Mouse (Mus musculus) adrenal gland (tissue): ENCODE results near the gene Vwf.

Experiments used
- intact Hi-C: fragments of 180-260 bp; cut with DNase I; formaldehyde crosslinking; loops from one replicate; pipeline ENCODE4 v1.15.1; 2025
- long read RNA-seq, 2 experiments: library from polyadenylated mRNA; unstranded; transcript quantifications; one replicate each; pipeline ENCODE4 v2.0.0; 2020; ENCODE audit warnings: borderline replicate concordance in 1 of 2; ENCODE audit not compliant: insufficient replicate concordance in 1 of 2

Vwf gene
- long read RNA-seq, experiment 1: 0 reads
- long read RNA-seq, experiment 2: 0 reads

DNA sequence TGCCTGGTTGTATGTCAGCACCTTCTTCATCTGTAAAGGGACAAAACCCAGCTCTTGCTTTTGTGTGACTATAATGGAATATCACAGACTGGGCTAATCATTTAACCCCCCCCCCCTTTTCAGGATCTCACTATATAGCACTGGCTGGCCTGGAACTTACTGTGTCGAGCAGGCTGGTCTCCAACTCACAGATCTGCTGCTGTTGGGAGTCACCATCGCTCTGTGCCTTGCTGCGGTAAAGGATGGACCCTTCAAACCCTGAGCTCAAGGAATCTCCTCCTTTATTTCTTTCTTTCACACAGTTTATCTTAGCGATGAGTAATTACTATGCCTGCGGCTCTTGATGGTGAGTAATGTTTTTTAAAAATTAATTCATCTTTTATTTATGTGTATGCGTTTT lies at the start of gene Vwf:
Gene Vwf, plus strand, starts transcription at position 301 of the 400 bp plus-strand sequence.
- intact Hi-C loops: no loop called here

DNA sequence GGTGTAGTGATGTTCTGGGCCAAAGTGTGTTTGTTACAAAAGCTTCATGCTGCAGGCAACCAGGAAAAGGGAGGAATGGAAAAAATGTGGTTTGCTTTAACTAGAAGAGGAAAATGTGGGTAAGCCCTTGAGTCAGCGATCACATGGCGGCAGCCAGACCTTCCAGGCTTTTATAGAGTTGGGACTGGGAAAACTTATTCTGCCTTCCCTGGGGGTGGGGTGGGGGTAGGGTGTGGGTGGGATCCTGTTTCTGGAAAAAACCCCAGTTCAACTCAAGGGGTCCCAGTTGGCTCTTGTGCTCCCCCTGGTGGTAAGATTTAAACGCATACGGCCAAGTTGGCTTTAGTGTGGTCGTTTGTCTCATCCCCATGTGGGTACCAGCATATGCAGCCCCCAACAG lies 48.5 kb upstream of the Vwf start:
- intact Hi-C loops: loop anchor here (2.0 kb wide), 3 partner anchors 71 to 101 kb away; no protein-coding TSS in a partner anchor

DNA sequence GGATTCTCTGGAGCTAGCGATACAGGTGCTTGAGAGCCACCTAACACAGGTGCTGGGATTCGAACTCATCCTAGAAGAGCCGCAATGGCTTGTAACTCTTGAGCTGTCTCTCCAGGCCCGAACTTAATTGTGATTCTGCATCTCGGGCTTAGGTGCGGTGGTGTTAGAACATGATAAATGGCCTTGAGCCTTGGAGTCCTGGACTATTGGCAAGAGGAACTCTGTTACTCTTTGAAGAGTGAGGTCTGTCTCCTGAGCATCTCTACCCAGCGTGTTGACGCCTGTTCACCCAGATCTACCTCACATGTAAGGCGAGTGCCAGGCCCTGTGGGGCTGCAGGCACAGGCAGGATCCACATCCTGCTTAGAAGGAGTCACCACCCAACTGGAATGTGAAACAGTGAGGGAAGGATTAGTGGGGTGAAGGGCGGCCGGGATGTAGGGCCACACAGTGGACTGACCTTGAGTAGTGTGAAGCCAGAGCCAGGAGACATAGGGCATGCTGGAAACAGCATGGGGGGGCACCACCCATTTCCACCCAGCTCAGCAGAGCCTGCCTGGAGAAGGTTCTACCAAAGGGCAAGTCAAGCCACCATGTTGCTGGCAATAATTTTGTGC lies 43.3 kb upstream of the Vwf start:
- intact Hi-C loops: no loop called here

DNA sequence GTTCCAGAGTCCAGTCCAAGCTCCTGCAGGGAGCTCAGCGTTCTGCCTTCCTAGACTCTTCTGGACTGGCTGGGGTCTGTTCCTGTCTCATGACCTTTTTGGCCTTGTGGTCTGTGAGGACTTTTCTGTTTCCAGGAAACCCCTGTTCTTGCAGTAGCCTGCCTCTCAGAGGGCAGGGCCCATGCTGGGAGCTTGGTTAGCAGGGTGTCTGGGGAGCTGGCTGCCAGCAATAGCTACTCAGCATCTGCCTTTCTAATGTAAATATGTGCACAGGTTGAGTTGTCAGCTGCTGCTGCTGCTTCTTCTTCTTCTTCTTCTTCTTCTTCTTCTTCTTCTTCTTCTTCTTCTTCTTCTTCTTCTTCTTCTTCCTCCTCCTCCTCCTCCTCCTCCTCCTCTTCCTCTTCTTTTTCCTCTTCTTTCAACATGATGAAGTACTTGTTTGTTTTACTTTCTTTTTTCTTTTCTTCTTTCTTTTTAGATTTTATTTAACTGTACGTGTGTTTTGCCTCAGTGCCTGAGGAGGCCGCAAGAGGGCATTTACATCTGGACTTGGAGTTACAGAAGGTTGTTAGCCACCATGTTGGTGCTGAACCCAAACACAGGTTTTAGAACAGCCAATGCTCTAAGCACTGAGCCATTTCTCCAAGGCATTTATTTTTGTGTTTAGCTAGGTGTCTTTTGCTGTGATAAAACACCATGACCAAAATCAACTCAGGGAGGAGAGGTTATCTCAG lies 41.8 kb upstream of the Vwf start:
- intact Hi-C loops: no loop called here

DNA sequence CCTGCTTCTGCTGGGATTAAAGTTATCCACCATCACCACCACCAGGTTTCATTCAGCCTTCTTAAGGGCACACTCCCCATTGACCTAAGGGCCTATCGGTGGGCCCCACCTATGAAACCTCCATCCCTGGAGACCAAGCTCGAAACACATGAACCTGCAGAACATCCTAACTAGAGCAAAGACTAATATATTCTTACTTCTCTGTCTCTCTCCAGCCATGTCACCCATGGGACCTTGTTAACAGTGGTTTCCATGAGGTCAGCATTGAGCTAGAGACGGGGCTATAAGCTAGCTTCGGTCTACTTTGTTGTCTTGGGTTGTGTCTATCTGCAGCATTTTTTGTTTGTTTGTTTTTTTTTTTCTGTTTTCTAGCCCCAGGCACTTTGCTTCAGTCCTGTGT lies 40.1 kb upstream of the Vwf start:
- intact Hi-C loops: no loop called here

DNA sequence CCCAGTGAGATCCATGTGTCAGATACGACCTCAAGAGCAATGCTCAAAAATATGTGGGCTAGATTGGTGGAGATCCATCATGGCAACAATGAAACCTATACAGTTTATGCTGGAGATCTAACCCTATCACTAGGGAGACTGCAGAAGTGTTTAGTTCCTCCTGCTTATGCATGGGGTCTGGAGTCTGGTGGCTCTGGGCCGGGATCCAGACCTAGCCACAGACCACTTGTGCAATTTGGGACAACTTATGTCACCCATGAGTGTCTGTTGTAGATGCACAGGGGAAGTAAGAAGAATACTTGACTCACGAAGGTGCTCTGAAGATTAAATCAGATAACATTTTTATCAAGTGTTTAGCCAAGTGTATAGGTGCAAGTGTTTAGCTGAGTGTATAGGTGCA lies 36.8 kb upstream of the Vwf start:
- intact Hi-C loops: no loop called here

DNA sequence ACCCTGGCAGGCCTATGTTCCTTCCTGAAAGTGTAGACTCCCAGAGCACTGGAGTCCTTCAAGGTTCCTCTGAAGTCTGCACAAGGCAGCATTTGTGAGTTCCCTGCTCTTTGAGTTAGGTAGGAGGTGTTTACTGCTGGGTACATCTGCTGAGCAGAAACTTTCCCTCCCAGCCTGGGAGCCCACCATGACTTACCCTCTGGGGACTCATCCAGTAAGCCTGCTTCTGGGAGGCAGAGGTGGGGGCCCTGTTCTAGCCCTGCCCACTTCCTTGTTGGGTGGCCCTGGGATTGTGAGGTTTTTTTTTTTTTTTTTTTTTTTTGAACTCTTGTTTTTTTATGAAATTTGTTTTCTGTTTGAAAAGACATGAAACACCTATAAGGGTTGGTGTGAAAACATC lies 35.9 kb upstream of the Vwf start:
- intact Hi-C loops: no loop called here

DNA sequence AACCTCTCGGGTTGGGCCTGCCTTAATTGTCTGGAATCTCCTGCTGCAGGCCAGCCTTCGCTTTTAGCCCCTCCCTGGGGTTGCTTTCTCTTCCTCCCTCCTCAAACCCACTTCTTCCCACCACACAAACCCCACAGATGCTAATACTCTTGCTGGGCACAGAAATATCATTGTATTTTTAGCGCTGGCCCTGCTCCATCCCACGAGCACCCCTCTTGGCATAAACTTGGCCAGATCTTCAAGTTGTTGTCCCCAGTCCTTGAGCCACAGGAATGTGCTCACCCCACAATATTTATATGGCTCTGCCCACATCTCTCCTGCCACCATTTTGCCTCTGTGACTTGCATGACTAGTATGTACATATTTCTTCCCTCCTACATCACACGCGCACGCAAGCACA lies 35.4 kb upstream of the Vwf start:
- intact Hi-C loops: no loop called here

DNA sequence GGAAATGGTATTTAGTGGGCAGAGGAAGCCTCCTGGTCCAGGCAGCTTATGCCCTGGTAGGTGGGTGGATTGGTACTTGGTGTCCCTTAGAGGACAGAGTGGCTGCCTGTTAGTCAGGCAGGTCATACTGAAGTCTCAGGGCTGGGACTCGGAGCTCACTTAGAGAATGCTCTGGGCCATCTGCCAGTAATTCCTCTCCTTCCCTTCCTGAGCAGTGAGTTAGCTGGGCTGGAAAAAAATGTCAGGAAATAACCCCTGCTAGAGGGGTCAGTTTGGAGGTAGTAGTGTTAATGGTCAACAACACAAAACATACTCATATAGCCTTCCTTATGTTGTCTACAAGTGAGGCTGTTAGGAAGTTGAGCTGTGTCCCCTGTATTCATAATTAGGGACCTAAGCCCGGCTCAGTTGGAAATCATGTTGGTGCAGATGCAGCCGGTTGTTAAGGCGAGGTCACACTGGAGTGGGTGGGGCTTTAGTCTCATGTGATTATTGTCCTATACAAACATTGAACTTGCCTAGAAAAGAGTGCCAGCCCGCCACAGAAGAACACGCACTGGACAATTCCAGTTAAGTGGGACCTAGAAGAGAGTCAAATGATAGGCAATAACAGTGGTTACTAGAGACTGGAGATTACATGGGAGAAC lies 33.5 kb upstream of the Vwf start:
- intact Hi-C loops: no loop called here

DNA sequence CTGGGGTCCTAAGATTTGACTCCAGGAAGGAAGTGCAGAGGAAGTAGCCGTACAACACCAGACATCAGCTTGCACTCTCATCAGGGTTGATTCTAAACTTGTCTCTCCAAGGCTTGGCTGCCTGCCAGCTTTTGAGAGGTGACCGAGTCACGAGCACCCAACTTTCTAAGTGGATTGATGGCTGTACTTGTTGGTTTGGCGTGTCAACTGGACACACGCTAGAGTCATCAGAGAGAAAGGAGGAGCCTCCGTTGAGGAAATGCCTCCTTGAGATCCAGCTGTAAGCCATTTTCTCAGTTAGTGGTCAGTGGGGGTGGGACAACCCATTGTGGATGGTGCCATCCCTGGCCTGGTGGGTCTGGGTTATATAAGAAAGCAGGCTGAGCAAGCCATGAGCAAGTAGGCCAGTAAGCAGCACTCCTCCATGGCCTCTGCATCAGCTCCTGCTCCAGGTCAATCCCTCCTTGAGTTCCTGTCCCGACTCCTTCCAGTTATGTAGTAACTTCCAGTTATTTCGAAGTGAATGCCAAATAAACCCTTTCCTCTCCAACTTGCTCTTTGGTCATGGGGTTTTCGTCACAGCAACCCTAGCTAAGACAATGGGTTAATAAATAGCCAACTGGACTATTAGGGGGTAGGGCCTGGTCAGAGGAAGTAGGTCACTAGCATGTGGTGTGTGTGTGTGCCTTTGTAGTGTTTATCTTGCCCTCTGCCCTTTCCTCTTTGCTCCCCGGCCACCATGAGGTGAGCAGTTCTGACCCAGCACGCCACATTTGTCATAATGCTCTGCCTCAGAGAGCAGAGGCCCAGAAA lies 30.9 kb upstream of the Vwf start:
- intact Hi-C loops: no loop called here

DNA sequence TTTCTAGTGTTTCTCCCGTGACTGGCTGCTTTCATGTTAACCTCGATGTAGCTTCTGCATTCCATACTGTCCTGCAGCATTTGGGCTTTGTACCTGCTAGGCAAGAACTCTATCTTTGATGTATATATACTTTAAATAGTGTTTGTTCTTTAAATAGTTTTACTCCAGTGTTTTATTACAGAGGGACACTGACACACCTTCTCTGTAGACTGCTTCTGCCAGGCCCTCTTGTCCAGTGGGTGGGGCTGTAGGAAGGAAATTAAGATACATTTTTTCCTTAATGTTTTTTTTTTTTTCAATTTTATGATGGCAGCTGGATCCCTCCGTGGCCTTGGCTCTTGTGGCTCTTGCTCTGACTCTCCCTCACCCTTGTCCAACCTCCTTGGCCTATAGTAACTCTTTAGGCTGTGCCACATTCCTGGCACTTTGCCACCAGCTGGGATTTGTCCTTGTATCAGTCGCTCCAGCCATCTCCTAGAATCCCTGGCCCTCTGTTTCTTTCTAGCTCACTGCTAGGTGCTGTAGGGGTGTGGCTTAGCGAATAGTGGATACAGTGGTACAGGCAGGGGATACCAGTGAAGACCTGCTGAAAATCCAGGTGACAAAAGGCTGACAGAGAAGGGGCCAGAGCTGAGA lies 24.9 kb upstream of the Vwf start:
- intact Hi-C loops: no loop called here

DNA sequence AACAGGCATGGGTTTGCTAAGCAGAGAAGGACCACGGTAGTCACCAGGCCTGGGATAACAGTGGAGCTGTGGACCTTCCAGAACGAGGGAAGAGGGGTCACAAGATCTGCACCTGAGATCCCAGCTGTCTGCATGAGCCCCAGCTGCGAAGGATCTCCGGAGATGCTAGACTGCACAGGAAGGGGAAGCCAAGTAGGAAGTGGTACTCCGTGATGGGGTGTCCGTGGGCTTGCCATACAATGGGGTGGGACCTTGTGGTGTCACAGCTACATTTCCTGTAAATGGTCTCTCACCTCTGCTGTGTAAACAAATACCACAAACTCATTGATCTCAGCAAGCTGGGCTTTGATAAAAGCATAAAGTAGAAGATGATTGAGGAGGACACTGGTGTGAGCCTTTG lies 22.5 kb upstream of the Vwf start:
- intact Hi-C loops: no loop called here

DNA sequence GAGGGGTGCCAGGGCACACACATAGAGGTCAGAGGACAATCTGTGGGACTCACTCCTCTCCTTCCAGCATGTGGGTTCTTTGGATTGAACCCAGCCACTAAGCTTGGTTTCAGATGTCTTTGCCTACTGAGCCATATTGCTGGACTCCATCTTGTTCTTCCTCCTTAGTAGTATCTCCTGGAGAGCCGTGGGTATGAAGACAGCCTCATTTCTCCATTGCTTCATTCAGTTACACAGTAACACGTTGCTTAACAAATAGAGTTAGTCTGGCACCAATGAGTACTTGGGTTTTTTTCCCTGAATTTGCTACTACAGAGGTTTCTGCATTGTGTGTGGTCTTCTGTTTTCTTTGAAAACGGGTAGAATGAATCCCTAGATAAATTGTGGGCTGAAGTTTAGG lies 20.5 kb upstream of the Vwf start:
- intact Hi-C loops: no loop called here

DNA sequence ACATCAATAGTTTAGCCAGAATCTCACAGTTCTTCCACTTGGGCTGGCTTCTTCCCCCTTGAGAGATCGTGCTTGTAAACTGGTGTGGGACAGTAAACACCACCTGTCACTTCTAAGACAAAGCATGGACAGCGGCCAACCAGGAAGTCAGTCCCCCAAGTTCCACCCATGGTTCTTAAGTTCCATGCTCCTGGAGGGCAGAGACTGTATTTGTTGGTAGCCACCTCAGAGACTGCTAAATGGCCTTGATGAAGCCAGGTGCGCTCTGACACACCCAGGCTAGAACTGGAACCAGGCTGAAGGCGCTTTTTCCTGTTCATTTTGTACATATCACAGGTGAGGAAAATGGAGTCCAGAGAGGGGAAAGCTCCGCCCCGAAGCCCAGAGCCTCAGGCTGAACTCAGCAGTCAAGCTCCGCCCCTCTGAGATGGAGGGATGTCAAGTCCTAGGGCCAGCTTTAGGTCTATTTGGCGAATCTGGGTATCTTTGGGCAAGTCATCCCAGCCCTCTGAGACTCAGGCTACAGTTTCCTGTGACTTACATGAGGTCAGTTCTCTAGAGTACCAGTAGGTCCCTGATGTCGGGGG lies 17.9 kb upstream of the Vwf start:
- intact Hi-C loops: no loop called here

DNA sequence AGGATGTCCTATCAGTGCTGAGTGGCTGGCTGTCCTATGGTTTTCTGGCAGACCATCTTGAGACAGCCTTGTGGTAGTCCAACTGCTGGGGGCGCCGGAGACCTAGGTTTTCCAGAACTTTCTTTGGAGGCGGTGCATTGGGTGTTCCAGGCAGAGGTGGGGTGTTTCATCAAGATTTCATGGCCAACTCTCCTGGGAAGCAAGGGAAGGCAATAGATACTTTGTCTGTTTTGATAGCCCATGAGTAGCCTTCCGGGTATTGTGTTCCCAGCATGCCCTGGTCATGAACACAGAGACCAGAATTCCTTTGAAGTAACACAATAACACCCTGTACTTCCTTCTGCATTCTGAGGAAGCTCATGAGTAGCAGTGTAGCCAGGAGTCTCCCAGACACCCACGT lies 17.1 kb upstream of the Vwf start:
- intact Hi-C loops: no loop called here

DNA sequence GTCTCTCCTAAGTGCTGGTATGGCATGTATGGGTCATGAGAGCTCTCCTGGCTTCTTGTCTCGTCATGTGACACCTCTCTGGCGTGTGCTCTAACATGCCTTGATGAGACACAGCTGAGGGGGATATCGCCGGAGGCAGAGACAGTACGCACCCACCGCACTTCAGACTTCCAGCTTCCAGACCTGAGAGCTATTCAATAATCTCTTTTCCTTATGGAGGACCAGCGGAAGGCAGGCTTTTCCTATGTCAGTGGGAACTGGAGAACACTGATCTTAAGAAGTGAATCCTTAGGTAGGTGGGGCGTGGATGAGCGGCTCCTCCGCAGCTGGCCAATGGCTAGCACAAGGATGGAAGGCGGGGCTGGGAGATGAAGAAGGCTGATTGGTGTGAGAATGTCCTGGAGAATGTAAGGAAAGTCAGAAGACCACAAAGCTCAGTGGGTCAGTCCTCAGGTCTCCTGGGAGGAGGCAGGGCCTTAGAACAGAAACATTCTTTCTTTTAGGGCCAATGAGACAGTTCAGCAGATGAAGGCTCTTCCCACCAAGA lies 13.4 kb upstream of the Vwf start:
- intact Hi-C loops: no loop called here

DNA sequence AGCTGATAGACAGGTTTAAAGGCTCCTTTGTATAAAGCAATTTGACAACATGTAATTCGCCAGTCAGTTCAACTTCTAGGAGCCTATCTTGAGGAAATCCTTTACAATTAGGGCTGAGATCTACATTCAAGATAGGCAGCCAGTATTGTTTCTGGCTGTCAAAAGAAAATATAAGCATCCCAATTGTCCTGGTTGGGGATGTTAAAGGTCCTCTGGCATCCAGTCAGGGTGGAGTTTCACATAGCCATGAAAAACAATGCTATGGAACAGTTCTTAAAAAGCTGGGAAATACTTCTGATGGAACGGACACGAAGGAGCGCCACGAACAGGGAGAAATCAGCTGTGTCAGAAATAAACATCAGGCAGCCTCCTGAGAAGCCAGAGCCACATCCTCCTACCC lies 11.6 kb upstream of the Vwf start:
- intact Hi-C loops: no loop called here

DNA sequence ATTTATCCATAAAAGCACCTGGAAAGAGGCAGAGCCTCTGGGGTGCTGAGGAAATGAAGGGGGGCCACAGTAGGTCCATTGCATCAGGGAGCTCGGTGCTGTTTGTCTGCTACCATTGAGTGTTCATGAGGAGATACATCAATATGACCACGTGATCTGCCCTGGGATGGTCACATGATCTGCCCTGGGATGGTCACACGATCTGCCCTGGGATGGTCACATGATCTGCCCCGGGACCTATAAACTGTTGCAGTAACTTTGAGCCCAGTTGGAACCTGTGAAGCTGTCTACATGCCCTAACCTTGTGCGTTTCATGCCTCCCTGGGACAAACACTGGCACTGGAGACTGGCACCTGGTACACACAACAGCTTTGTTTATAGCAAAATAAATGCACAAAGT lies 8.1 kb upstream of the Vwf start:
- intact Hi-C loops: no loop called here

DNA sequence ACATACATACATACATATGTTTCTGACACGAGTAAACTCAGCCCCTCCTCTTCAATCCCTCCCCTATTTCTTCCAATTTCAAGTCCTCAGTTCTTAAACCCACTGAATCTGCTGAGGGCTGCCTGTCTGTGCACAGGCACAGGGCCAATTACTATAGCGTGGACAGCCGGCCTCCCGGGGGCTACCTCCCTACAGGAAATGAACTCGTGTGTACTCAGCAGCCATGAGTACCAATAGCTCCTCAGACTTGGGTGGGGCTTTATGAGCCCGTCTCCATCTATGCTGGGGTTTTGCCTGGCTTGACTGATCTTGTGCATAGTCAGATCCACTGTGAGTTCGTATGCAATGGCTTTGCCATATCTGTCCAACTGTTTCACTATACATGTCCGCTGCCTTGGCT lies 7.2 kb upstream of the Vwf start:
- intact Hi-C loops: no loop called here

DNA sequence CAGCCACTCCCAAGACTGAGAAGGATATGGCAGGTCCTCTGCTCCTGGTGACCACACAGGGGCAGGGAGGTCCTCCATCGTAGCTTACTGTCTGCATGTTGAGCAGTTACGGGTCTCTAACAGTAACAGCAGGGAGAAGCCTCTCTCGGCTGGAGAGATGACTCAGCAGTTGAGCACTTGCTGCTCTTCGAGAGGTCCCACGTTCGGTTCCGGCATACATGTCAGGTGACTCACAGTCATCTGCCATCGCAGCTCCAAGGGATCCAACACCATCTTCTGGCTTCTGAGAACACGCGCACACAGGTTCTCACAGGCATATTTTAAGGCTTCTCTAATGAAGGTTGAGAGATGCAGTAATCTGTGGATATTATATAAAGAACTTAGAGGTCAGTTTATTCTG lies 6.4 kb upstream of the Vwf start:
- intact Hi-C loops: no loop called here

DNA sequence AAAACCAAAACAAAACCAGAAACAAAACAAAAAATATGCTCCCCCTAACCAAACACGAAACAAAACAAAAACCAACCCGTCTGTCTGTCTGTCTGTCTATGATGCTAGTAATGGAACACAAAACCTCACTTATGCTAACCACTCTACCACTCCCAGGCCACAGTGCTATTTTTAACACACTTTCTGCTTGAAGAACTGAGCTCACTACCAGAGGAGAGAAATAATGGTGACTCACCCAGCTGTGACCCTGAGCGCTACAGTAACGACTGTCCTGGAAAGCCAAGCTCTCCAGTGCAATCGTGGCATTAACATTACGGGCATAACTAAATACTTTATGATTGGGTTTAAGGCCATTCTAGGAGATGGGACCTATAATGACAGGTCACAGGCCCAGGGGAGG lies 5.7 kb upstream of the Vwf start:
- intact Hi-C loops: no loop called here
